Mouse (Mus musculus): ENCODE results near the gene Jade2. TPM values are rescaled to one million over a fixed set of nuclear protein-coding genes. Genes with fewer than 3 reads are reported as not detected.

Gene Jade2
- polyA plus RNA-seq (2014; fragmentation: Nextera tagmentation; extraction: Ambion mirVana) = 0.21 and 0.46 TPM in 2 replicates

DNA sequence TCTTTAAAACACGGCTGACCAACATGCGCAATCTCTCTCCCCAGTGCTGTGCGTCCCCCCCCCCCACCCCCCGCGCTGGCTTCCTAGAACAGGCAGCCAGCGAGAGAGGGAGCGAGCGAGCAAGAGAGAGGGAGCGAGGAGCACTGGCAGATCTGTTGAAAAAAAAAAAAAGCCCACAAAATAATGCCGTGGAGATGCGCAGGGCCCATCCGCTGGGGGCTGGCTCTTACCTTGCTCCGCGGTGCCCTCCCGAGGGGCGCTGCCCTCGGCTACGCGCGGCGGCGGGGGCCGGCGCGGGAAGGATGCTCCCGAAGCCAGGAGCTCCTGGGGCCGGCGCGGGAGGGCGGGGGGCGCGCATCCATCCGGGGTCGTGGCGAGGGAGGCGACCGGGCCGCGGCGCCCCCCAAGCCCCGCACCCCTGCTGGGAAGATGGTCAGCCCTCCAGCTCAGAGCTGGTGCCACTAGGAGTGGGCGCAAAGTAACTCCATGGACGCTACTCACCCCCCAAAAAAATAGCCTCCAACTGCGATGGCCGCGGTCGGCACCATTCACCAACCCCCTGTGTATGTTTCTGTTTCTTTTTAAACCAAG is at the start of gene Jade2:
Jade2 (minus strand) TSS at position 573 of the 591 bp plus-strand sequence.
- under 1% methylated on average over 37 of the region's 47 CpGs for WGBS (ENCODE audit: insufficient replicate concordance)
- H3K4me3 ChIP-seq (ENCODE audit: low read depth, low read length) = peak within 1 kb of the TSS; percentile 60
- no peak; the same call in 1 of the 2 replicates for ATAC-seq (replicated peaks; ENCODE audit: insufficient number of reproducible peaks, low FRiP score, low TSS enrichment)

DNA sequence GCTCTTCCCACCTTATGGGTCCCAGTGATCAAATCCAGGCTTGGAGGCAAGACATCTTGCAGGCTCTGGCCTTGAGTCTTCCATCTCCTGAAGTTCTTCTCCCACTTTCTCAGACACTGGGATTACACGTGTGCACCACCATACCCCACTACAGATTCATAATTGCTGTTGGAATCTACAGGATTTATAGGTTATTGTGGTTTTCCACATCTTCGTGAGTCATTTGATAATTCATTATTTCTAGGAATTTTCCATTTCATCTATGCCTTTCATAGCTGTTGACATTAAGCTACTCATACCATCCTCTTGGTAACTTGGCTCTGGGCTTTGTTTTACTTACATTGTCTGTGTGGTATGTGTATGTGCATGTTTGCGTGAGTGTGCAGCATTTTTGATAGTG is 46.8 kb upstream of the Jade2 start:
- no peak overlapping the region for H3K4me2 ChIP-seq
- peaks cover 2% of the 10 kb centered on the region; the same call in 1 of the 2 replicates for H3K27me3 ChIP-seq (ENCODE audit: control insufficient read depth, insufficient read depth, low read length)
- WGBS (ENCODE audit: insufficient replicate concordance) = 80% methylated on average over 3 of the region's 3 CpGs
- H3K4me3 ChIP-seq (ENCODE audit: low read depth, low read length) = no peak overlapping the region
- H3K27ac ChIP-seq (ENCODE audit: low read depth, low read length) = no peak overlapping the region
- H3K4me1 ChIP-seq (ENCODE audit: control insufficient read depth, insufficient read depth, low read length) = no peaks in the 10 kb centered on the region
- H3K36me3 ChIP-seq (ENCODE audit: control insufficient read depth, insufficient read depth, low read length) = no peaks in the 10 kb centered on the region
- no peak for ATAC-seq (replicated peaks; ENCODE audit: insufficient number of reproducible peaks, low FRiP score, low TSS enrichment)
- H3K9me3 ChIP-seq (replicated peaks; ENCODE audit: control insufficient read depth, low read length) = no peaks in the 10 kb centered on the region
- H3K9ac ChIP-seq (ENCODE audit: low read depth, low read length) = no peak overlapping the region

More for the DNA sequence above, at the start of gene Jade2:
- peak within 1 kb of the TSS; percentile 92 for H3K4me2 ChIP-seq
- peak within 1 kb of the TSS; percentile 50 for H3K27ac ChIP-seq (ENCODE audit: low read depth, low read length)
- peaks cover 8% of the 10 kb centered on the region for H3K4me1 ChIP-seq (ENCODE audit: control insufficient read depth, insufficient read depth, low read length)
- H3K27me3 ChIP-seq (ENCODE audit: control insufficient read depth, insufficient read depth, low read length) = peaks cover 13% of the 10 kb centered on the region
- peak within 1 kb of the TSS; percentile 40 for H3K9ac ChIP-seq (ENCODE audit: low read depth, low read length)
- no peaks in the 10 kb centered on the region for H3K9me3 ChIP-seq (replicated peaks; ENCODE audit: control insufficient read depth, low read length)
- no peaks in the 10 kb centered on the region for H3K36me3 ChIP-seq (ENCODE audit: control insufficient read depth, insufficient read depth, low read length)

GRCm38 (mm10) chr11:51899691-51900090 is 42.2 kb upstream of the Jade2 start:
- Histone ChIP-seq H3K4me1 (ENCODE audit: control insufficient read depth, insufficient read depth, low read length) (no peaks in the 10 kb centered on the region), H3K4me3 (ENCODE audit: low read depth, low read length) (no peak overlapping the region), H3K36me3 (ENCODE audit: control insufficient read depth, insufficient read depth, low read length) (no peaks in the 10 kb centered on the region), H3K27me3 (ENCODE audit: control insufficient read depth, insufficient read depth, low read length) (peaks cover 13% of the 10 kb centered on the region), H3K9me3 (replicated peaks; ENCODE audit: control insufficient read depth, low read length) (no peaks in the 10 kb centered on the region), H3K4me2 (no peak overlapping the region), H3K27ac (ENCODE audit: low read depth, low read length) (no peak overlapping the region), H3K9ac (ENCODE audit: low read depth, low read length) (no peak overlapping the region)
- WGBS (ENCODE audit: insufficient replicate concordance) = 75% methylated on average over 10 of the region's 10 CpGs
- no peak for ATAC-seq (replicated peaks; ENCODE audit: insufficient number of reproducible peaks, low FRiP score, low TSS enrichment)

GRCm38 (mm10) chr11:51898326-51899080 is 41.0 kb upstream of the Jade2 start:
- H3K27me3 ChIP-seq (ENCODE audit: control insufficient read depth, insufficient read depth, low read length) = peaks cover 13% of the 10 kb centered on the region
- no peak overlapping the region for H3K4me2 ChIP-seq
- no peak overlapping the region for H3K27ac ChIP-seq (ENCODE audit: low read depth, low read length)
- H3K4me3 ChIP-seq (ENCODE audit: low read depth, low read length) = no peak overlapping the region
- no peaks in the 10 kb centered on the region for H3K36me3 ChIP-seq (ENCODE audit: control insufficient read depth, insufficient read depth, low read length)
- WGBS (ENCODE audit: insufficient replicate concordance) = 46% methylated on average over 21 of the region's 21 CpGs
- no peaks in the 10 kb centered on the region for H3K9me3 ChIP-seq (replicated peaks; ENCODE audit: control insufficient read depth, low read length)
- ATAC-seq (replicated peaks; ENCODE audit: insufficient number of reproducible peaks, low FRiP score, low TSS enrichment) = no peak
- no peak overlapping the region for H3K9ac ChIP-seq (ENCODE audit: low read depth, low read length)
- H3K4me1 ChIP-seq (ENCODE audit: control insufficient read depth, insufficient read depth, low read length) = no peaks in the 10 kb centered on the region

- ATAC-seq (replicated peaks; ENCODE audit: insufficient number of reproducible peaks, low FRiP score, low TSS enrichment) = no peak
- no peaks in the 10 kb centered on the region for H3K9me3 ChIP-seq (replicated peaks; ENCODE audit: control insufficient read depth, low read length)
- H3K4me3 ChIP-seq (ENCODE audit: low read depth, low read length) = no peak overlapping the region
- no peak overlapping the region for H3K27ac ChIP-seq (ENCODE audit: low read depth, low read length)
- WGBS (ENCODE audit: insufficient replicate concordance) = 70% methylated on average over 11 of the region's 11 CpGs
- no peak overlapping the region for H3K9ac ChIP-seq (ENCODE audit: low read depth, low read length)
- H3K4me1 ChIP-seq (ENCODE audit: control insufficient read depth, insufficient read depth, low read length) = no peaks in the 10 kb centered on the region
- H3K36me3 ChIP-seq (ENCODE audit: control insufficient read depth, insufficient read depth, low read length) = no peaks in the 10 kb centered on the region
- H3K4me2 ChIP-seq = no peak overlapping the region
- peaks cover 13% of the 10 kb centered on the region for H3K27me3 ChIP-seq (ENCODE audit: control insufficient read depth, insufficient read depth, low read length)
These were observed 39.9 kb upstream of the Jade2 start for GRCm38 (mm10) chr11:51897311-51897710.

DNA sequence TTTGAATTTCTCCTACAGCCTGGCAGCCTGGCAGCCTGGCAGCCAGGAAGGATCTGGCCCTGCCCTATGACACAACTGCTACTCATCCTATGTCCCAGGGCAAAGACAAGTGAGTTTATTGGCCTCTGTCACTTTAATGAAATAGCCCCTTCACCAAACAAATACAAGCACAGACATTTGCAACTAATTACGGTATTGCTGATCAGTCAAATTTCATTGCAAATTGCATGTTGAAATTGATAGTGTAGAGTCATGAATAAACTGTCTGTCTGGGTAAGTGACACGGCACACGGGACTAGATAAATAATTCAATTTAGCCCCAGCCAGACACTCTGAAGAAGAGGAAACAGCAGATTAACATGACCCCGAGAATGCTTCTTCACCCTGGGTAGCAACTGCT is 38.6 kb upstream of the Jade2 start:
- no peak overlapping the region for H3K9ac ChIP-seq (ENCODE audit: low read depth, low read length)
- no peak for ATAC-seq (replicated peaks; ENCODE audit: insufficient number of reproducible peaks, low FRiP score, low TSS enrichment)
- H3K4me3 ChIP-seq (ENCODE audit: low read depth, low read length) = no peak overlapping the region
- 33% methylated on average over 4 of the region's 4 CpGs for WGBS (ENCODE audit: insufficient replicate concordance)
- no peaks in the 10 kb centered on the region for H3K4me1 ChIP-seq (ENCODE audit: control insufficient read depth, insufficient read depth, low read length)
- H3K4me2 ChIP-seq = no peak overlapping the region
- no peak overlapping the region for H3K27ac ChIP-seq (ENCODE audit: low read depth, low read length)
- no peaks in the 10 kb centered on the region for H3K36me3 ChIP-seq (ENCODE audit: control insufficient read depth, insufficient read depth, low read length)
- no peaks in the 10 kb centered on the region for H3K9me3 ChIP-seq (replicated peaks; ENCODE audit: control insufficient read depth, low read length)
- peaks cover 13% of the 10 kb centered on the region for H3K27me3 ChIP-seq (ENCODE audit: control insufficient read depth, insufficient read depth, low read length)

DNA sequence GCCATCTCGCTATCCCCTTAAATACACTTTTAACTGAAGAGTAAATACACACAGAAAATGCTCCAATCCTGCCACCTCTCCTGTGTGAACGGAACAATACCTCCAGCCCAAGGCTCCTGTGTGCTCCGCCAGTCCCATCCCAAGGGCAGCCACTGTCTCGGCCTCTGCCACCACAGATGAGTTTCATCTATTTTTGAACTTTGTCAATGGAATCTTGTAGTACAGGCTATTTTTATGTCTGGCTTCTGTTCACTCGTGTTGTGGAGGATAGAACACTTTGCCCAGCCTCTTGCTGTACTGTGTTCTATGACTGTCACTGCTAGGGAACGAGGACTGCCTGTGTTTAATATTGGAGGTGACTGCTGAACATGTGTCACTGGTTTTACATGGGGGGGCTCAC is 28.2 kb upstream of the Jade2 start:
- no peaks in the 10 kb centered on the region for H3K36me3 ChIP-seq (ENCODE audit: control insufficient read depth, insufficient read depth, low read length)
- WGBS (ENCODE audit: insufficient replicate concordance) = 59% methylated on average over 6 of the region's 6 CpGs
- ATAC-seq (replicated peaks; ENCODE audit: insufficient number of reproducible peaks, low FRiP score, low TSS enrichment) = no peak
- peaks cover 5% of the 10 kb centered on the region; the same call in 1 of the 2 replicates for H3K4me1 ChIP-seq (ENCODE audit: control insufficient read depth, insufficient read depth, low read length)
- no peaks in the 10 kb centered on the region for H3K27me3 ChIP-seq (ENCODE audit: control insufficient read depth, insufficient read depth, low read length)
- H3K9ac ChIP-seq (ENCODE audit: low read depth, low read length) = no peak overlapping the region
- no peak overlapping the region for H3K27ac ChIP-seq (ENCODE audit: low read depth, low read length)
- H3K4me2 ChIP-seq = no peak overlapping the region
- no peak overlapping the region for H3K4me3 ChIP-seq (ENCODE audit: low read depth, low read length)
- no peaks in the 10 kb centered on the region for H3K9me3 ChIP-seq (replicated peaks; ENCODE audit: control insufficient read depth, low read length)

- H3K27ac ChIP-seq (ENCODE audit: low read depth, low read length) = no peak overlapping the region
- H3K4me3 ChIP-seq (ENCODE audit: low read depth, low read length) = no peak overlapping the region
- 68% methylated on average over 1 of the region's 1 CpGs for WGBS (ENCODE audit: insufficient replicate concordance)
- no peak overlapping the region for H3K9ac ChIP-seq (ENCODE audit: low read depth, low read length)
- peaks cover 5% of the 10 kb centered on the region; the same call in 1 of the 2 replicates for H3K4me1 ChIP-seq (ENCODE audit: control insufficient read depth, insufficient read depth, low read length)
- no peaks in the 10 kb centered on the region for H3K36me3 ChIP-seq (ENCODE audit: control insufficient read depth, insufficient read depth, low read length)
- no peaks in the 10 kb centered on the region; the same call in 1 of the 2 replicates for H3K9me3 ChIP-seq (replicated peaks; ENCODE audit: control insufficient read depth, low read length)
- H3K4me2 ChIP-seq = no peak overlapping the region
- ATAC-seq (replicated peaks; ENCODE audit: insufficient number of reproducible peaks, low FRiP score, low TSS enrichment) = no peak
- H3K27me3 ChIP-seq (ENCODE audit: control insufficient read depth, insufficient read depth, low read length) = no peaks in the 10 kb centered on the region
These were observed 26.6 kb upstream of the Jade2 start for GRCm38 (mm10) chr11:51884092-51884491.

Measured in heart, embryonic 11.5 days (tissue).